Mouse (Mus musculus) bone marrow, adult 2 months (tissue): ENCODE measurements at regions not wholly inside any gene's neighbourhood (a gene's known extent, or its start where the extent isn't known, plus 50 kb on each side); places are given as distances from the start of the nearest gene placed in this dataset.

Source experiments
- CTCF ChIP-seq: fragments of 200-500 bp; IDR thresholded peaks from 2 replicates; pipeline ENCODE4 v1.5.1; 2011; ENCODE audit warnings: low read length, control low read depth; ENCODE audit not compliant: control insufficient read depth, insufficient read depth
- POLR2A ChIP-seq: fragments of 200-500 bp; IDR thresholded peaks from 2 replicates; pipeline ENCODE4 v1.6.1; 2011; ENCODE audit warnings: low read depth, mild to moderate bottlenecking, control low read depth, low read length, borderline replicate concordance; ENCODE audit not compliant: control insufficient read depth

DNA sequence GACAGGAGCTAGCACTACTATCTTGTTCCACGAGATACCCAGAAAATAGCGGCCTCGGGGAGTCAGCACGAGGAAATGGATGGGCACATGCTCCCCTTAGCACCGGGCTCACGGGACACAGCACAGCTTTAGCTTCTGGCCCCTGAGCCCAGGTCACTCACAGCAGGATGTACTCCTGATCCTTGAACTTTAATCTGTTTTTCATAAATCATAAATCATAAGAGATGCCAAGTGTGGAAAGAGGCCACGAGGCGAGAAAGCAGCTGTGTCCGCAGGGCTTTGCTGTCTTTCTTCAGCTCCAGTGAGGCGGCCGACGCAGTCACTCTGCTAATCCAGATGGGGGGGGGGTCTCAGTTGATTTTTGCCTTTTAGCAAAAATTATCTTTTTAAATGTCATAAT, 221.2 kb downstream of the Prex1 start:
- TF ChIP-seq CTCF (no peak), POLR2A (no peak)
